Mouse (Mus musculus) stomach, embryonic 14.5 days (tissue): ENCODE measurements around the gene Ankrd13b. TPM values are rescaled to one million over a fixed set of nuclear protein-coding genes. Genes with fewer than 3 reads are reported as not detected.
"Not testable (repeated sequence)": the region's sequence is repeated elsewhere in the genome, so short reads cannot be mapped to it uniquely, and the experiment has no call there.

ENCODE experiments used
- ATAC-seq: fragments of 200-750 bp; cut with Nextera tagmentation; 2 replicates; pipeline ENCODE4 v1.8.0; 2017; ENCODE audit warnings: low read depth, moderate TSS enrichment; ENCODE audit not compliant: insufficient number of reproducible peaks, insufficient read depth, low FRiP score
- H3K27ac ChIP-seq: fragments of 300-500 bp; sonication (generic); 2 replicates; pipeline ENCODE4 v1.5.1; 2014; ENCODE audit warnings: mild to moderate bottlenecking, low read length, moderate library complexity, mixed read lengths
- H3K27me3 ChIP-seq: fragments of 300-500 bp; sonication (generic); 2 replicates; pipeline ENCODE4 v1.6.1; 2014; ENCODE audit warnings: low read length, control low read depth, mixed read lengths; ENCODE audit not compliant: control insufficient read depth, insufficient read depth
- H3K36me3 ChIP-seq: fragments of 300-500 bp; sonication (generic); 2 replicates; pipeline ENCODE4 v1.6.1; 2014; ENCODE audit warnings: mild to moderate bottlenecking, control low read depth, low read length, moderate library complexity, mixed read lengths; ENCODE audit not compliant: control insufficient read depth, insufficient read depth
- H3K4me1 ChIP-seq: fragments of 300-500 bp; sonication (generic); 2 replicates; pipeline ENCODE4 v1.6.1; 2014; ENCODE audit warnings: low read length, control low read depth, mixed read lengths; ENCODE audit not compliant: control insufficient read depth, insufficient read depth
- H3K4me2 ChIP-seq: fragments of 300-500 bp; sonication (generic); replicated peaks from 2 replicates; pipeline ENCODE4 v1.6.1; 2014; ENCODE audit warnings: low read depth, low read length, control low read depth
- H3K4me3 ChIP-seq: fragments of 300-500 bp; sonication (generic); 2 replicates; pipeline ENCODE4 v1.5.1; 2014; ENCODE audit warnings: low read depth, low read length, control low read depth
- H3K9ac ChIP-seq: fragments of 300-500 bp; sonication (generic); replicated peaks from 2 replicates; pipeline ENCODE4 v1.6.1; 2014; ENCODE audit warnings: low read depth, mild to moderate bottlenecking, control low read depth, low read length, moderate library complexity, mixed read lengths
- H3K9me3 ChIP-seq: fragments of 300-500 bp; sonication (generic); 2 replicates; pipeline ENCODE4 v1.6.1; 2016; ENCODE audit warnings: low read depth, low read length, control low read depth; ENCODE audit not compliant: control insufficient read depth
- WGBS: fragments of 180-500 bp; shearing (Covaris S2); extraction: QIAGEN DNeasy Blood & Tissue Kit; methylation state at CpG from one replicate; pipeline ENCODE4 v1.1.7; 2014; 5-methylcytosine and 5-hydroxymethylcytosine counted together
- polyA plus RNA-seq: library from polyadenylated mRNA; unstranded; fragments of >200 nt; fragmentation: Nextera tagmentation; extraction: Ambion mirVana; gene quantifications from 2 replicates; pipeline ENCODE4 v1.2.1, GENCODE M21; 2014

Ankrd13b gene
- 7.1 TPM in 2 replicates for polyA plus RNA-seq

- no peaks in the 10 kb centered on the region for H3K27me3 ChIP-seq
- peak within 1 kb of the TSS; percentile 74 for H3K4me3 ChIP-seq
- H3K36me3 ChIP-seq, result no peaks in the 10 kb centered on the region
- H3K9ac ChIP-seq, result peak within 1 kb of the TSS; percentile 74
- whole genome bisulfite sequencing, result 1% methylated on average over 69 of the region's 87 CpGs
- peaks cover 46% of the 10 kb centered on the region for H3K4me1 ChIP-seq
- peak; percentile 31; the same call in 1 of the 2 replicates for ATAC-seq
- H3K9me3 ChIP-seq, result no peaks in the 10 kb centered on the region
- H3K4me2 ChIP-seq, result peak within 1 kb of the TSS; percentile 79
- no peak within 1 kb of the TSS; the same call in 1 of the 2 replicates for H3K27ac ChIP-seq
Observed at GRCm38 (mm10) chr11:77489591-77490235, at the start of gene Ankrd13b. Gene Ankrd13b (minus strand): TSS chr11:77489678.

DNA sequence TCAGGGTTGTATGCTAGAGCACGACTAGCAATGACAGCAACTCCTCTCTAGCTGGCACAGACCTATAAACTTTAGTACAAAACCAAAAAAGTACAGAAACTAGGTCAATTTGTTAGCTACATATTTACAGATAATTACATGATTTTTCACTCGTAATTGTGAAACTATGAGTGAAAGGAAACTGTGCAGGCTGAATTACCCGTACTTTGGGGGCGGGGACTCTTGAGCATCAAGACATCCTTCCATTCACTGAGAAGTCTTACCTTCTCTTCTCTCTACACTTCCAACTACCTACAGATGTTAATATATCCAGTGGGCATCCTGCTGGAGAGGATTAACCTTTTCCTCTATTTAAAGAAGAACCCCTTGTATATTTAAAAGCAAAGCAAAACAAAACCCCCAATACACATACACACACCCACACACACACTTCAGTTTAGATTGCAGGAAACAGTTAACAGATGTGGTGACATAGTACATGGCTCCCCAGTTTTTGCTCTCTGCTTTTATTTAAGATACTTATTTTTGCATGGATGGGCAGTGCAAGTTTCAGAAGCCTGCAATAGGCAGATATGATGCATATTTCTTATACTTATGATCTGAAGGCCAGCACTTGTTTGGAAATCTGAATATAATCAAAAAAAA is 42.8 kb upstream of the Ankrd13b start:
- Histone ChIP-seq H3K27me3 (no peaks in the 10 kb centered on the region), H3K4me2 (no peak overlapping the region), H3K9ac (no peak overlapping the region), H3K4me3 (no peak overlapping the region), H3K4me1 (no peaks in the 10 kb centered on the region), H3K9me3 (no peaks in the 10 kb centered on the region), H3K36me3 (peaks cover 14% of the 10 kb centered on the region), H3K27ac (no peak overlapping the region)
- 88% methylated on average over 4 of the region's 4 CpGs for WGBS
- ATAC-seq, result no peak

DNA sequence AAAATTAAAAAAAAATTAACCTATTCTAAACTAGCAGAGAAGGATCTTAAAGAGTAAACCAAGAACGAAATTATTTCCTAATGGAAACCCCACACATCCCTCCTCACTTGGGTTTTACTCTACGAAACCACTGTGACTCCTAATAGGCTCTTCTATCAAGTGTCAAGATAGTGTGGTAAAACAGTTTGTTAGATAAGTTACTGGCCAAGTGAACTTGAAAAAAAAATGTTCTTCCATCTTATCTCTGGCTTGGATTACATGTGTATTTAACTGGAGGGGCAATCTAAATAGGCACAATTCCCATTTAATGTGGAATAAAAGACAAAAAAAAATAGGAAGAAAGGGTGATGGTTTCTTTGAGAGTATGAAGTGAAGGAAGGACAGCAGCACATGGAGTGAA is 41.4 kb upstream of the Ankrd13b start:
- Histone ChIP-seq H3K27ac (no peak overlapping the region), H3K9me3 (no peaks in the 10 kb centered on the region), H3K36me3 (peaks cover 5% of the 10 kb centered on the region; the same call in 1 of the 2 replicates), H3K9ac (no peak overlapping the region), H3K4me1 (no peaks in the 10 kb centered on the region), H3K4me3 (no peak overlapping the region), H3K4me2 (no peak overlapping the region), H3K27me3 (no peaks in the 10 kb centered on the region)
- 89% methylated on average over 2 of the region's 2 CpGs for WGBS
- ATAC-seq, result no peak

- Histone ChIP-seq H3K4me2 (no peak overlapping the region), H3K4me1 (no peaks in the 10 kb centered on the region), H3K27me3 (no peaks in the 10 kb centered on the region), H3K4me3 (no peak overlapping the region), H3K9me3 (no peaks in the 10 kb centered on the region), H3K9ac (no peak overlapping the region), H3K27ac (no peak overlapping the region), H3K36me3 (0 out of 2 replicates have a peak, but pooled peaks cover 3% of the 10 kb centered on the region)
- WGBS, result 78% methylated on average over 3 of the region's 3 CpGs
- ATAC-seq, result no peak
Observed at GRCm38 (mm10) chr11:77529644-77530043, 40.2 kb upstream of the Ankrd13b start.

DNA sequence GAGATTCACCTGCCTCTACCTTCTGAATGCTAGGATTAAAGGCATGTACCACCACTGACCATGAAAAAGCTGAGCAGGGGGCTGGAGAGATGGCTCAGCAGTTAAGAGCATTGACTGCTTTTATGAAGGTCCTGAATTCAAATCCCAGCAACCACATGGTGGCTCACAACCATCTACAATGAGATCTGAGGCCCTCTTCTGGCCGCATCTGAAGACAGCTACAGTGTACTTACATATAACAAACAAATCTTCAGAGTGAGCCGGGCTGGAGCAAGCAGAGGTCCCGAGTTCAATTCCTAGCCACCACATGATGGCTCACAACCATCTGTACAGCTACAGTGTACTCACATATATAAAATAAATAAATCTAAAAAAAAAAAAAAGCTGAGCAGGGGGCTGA is 38.9 kb upstream of the Ankrd13b start:
- H3K4me1 ChIP-seq, H3K9me3 ChIP-seq, H3K27ac ChIP-seq, H3K27me3 ChIP-seq, ATAC-seq, H3K4me3 ChIP-seq, H3K9ac ChIP-seq, H3K36me3 ChIP-seq, H3K4me2 ChIP-seq: not testable (repeated sequence)
- WGBS, result 86% methylated on average over 3 of the region's 3 CpGs

- H3K36me3 ChIP-seq, result no peaks in the 10 kb centered on the region
- H3K4me1 ChIP-seq, result no peaks in the 10 kb centered on the region
- H3K4me2 ChIP-seq, result no peak overlapping the region
- no peak for ATAC-seq
- no peaks in the 10 kb centered on the region for H3K27me3 ChIP-seq
- H3K9ac ChIP-seq, result no peak overlapping the region
- no peak overlapping the region for H3K27ac ChIP-seq
- 68% methylated on average over 3 of the region's 3 CpGs for WGBS
- no peak overlapping the region for H3K4me3 ChIP-seq
- no peaks in the 10 kb centered on the region for H3K9me3 ChIP-seq
Observed at GRCm38 (mm10) chr11:77525804-77526486, 36.5 kb upstream of the Ankrd13b start.

- Histone ChIP-seq H3K9me3 (no peaks in the 10 kb centered on the region), H3K36me3 (no peaks in the 10 kb centered on the region), H3K27ac (no peak overlapping the region), H3K4me3 (no peak overlapping the region), H3K4me2 (no peak overlapping the region), H3K9ac (no peak overlapping the region), H3K27me3 (peaks cover 5% of the 10 kb centered on the region; the same call in 1 of the 2 replicates), H3K4me1 (peaks cover under 1% of the 10 kb centered on the region; the same call in 1 of the 2 replicates)
- 62% methylated on average over 5 of the region's 5 CpGs for WGBS
- no peak for ATAC-seq
Observed at GRCm38 (mm10) chr11:77520601-77521529, 31.4 kb upstream of the Ankrd13b start.

- Histone ChIP-seq H3K9me3 (no peaks in the 10 kb centered on the region), H3K4me1 (peaks cover 16% of the 10 kb centered on the region), H3K36me3 (no peaks in the 10 kb centered on the region), H3K4me2 (no peak within 1 kb of the TSS), H3K27ac (no peak within 1 kb of the TSS), H3K27me3 (peaks cover 5% of the 10 kb centered on the region; the same call in 1 of the 2 replicates), H3K4me3 (no peak within 1 kb of the TSS), H3K9ac (no peak within 1 kb of the TSS)
- WGBS, result 71% methylated on average over 5 of the region's 5 CpGs
- no peak for ATAC-seq
Observed at GRCm38 (mm10) chr11:77519043-77519442, 29.6 kb upstream of the Ankrd13b start, which contains the start of gene Gm10392. Gene Gm10392 (minus strand): TSS chr11:77519198.
